Mouse (Mus musculus) midbrain, embryonic 14.5 days (tissue): ENCODE results near the gene Nthl1. TPM values are rescaled to one million over a fixed set of nuclear protein-coding genes. Genes with fewer than 3 reads are reported as not detected.

Experiments used
- ATAC-seq: fragments of 200-750 bp; cut with Nextera tagmentation; 2 replicates; pipeline ENCODE4 v1.8.0; 2017; ENCODE audit warnings: moderate number of reproducible peaks, moderate library complexity; ENCODE audit not compliant: low FRiP score, low TSS enrichment
- DNase-seq: peaks from one replicate; pipeline ENCODE4 v3.0.0-alpha.2; 2015
- H3K27ac ChIP-seq: fragments of 300-500 bp; sonication (generic); replicated peaks from 2 replicates; pipeline ENCODE4 v1.5.1; 2014; ENCODE audit warnings: mild to moderate bottlenecking, low read depth, low read length, moderate library complexity
- H3K27me3 ChIP-seq: fragments of 300-500 bp; sonication (generic); 2 replicates; pipeline ENCODE4 v1.6.1; 2014; ENCODE audit warnings: low read length, control low read depth, mixed read lengths; ENCODE audit not compliant: control insufficient read depth, insufficient read depth
- H3K36me3 ChIP-seq: fragments of 300-500 bp; sonication (generic); 2 replicates; pipeline ENCODE4 v1.6.1; 2014; ENCODE audit warnings: low read length, control low read depth; ENCODE audit not compliant: control insufficient read depth, insufficient read depth
- H3K4me1 ChIP-seq: fragments of 300-500 bp; sonication (generic); 2 replicates; pipeline ENCODE4 v1.6.1; 2014; ENCODE audit warnings: mild to moderate bottlenecking, antibody characterized with exemption, low read length, control low read depth; ENCODE audit not compliant: control insufficient read depth, insufficient read depth
- H3K4me2 ChIP-seq: fragments of 300-500 bp; sonication (generic); 2 replicates; pipeline ENCODE4 v1.6.1; 2014; ENCODE audit warnings: mild to moderate bottlenecking, low read length, moderate library complexity
- H3K4me3 ChIP-seq: fragments of 300-500 bp; sonication (generic); replicated peaks from 2 replicates; pipeline ENCODE4 v1.5.1; 2014; ENCODE audit warnings: low read depth, low read length
- H3K9ac ChIP-seq: fragments of 300-500 bp; sonication (generic); replicated peaks from 2 replicates; pipeline ENCODE4 v1.6.1; 2014; ENCODE audit warnings: mild to moderate bottlenecking, low read length, moderate library complexity
- H3K9me3 ChIP-seq: fragments of 300-500 bp; sonication (generic); 2 replicates; pipeline ENCODE4 v1.6.1; 2016; ENCODE audit warnings: low read length, control low read depth, mixed read lengths; ENCODE audit not compliant: control insufficient read depth
- WGBS: fragments of 180-500 bp; shearing (Covaris S2); extraction: QIAGEN DNeasy Blood & Tissue Kit; methylation state at CpG from one replicate; pipeline ENCODE4 v1.1.7; 2014; 5-methylcytosine and 5-hydroxymethylcytosine counted together
- polyA plus RNA-seq: library from polyadenylated mRNA; unstranded; fragments of >200 nt; fragmentation: Nextera tagmentation; extraction: Ambion mirVana; gene quantifications from 2 replicates; pipeline ENCODE4 v1.2.1, GENCODE M21; 2014

Gene Nthl1
- polyA plus RNA-seq, 1 experiment from 2014 or later = 8.9 TPM

- Histone ChIP-seq H3K9ac (no peak overlapping the region), H3K4me2 (no peak overlapping the region)
Measured at GRCm38 (mm10) chr17:24644030-24644715, 11.7 kb downstream of the Nthl1 start.

GRCm38 (mm10) chr17:24644875-24645721 lies 12.6 kb downstream of the Nthl1 start:
- Histone ChIP-seq H3K4me2 (no peak overlapping the region), H3K9me3 (no peaks in the 10 kb centered on the region), H3K27me3 (no peaks in the 10 kb centered on the region), H3K4me3 (no peak overlapping the region), H3K36me3 (no peaks in the 10 kb centered on the region), H3K9ac (no peak overlapping the region), H3K4me1 (peaks cover 4% of the 10 kb centered on the region; the same call in 1 of the 2 replicates), H3K27ac (peak overlapping the region; percentile 26; the same call in 1 of the 2 replicates)
- 84% methylated on average over 9 of the region's 9 CpGs for WGBS
- DNase-seq (no peak), ATAC-seq (no peak)

More at GRCm38 (mm10) chr17:24644030-24644715, 11.7 kb downstream of the Nthl1 start:
- 55% methylated on average over 7 of the region's 7 CpGs for WGBS
- Histone ChIP-seq H3K4me1 (no peaks in the 10 kb centered on the region), H3K27me3 (no peaks in the 10 kb centered on the region), H3K36me3 (no peaks in the 10 kb centered on the region; the same call in 1 of the 2 replicates), H3K9me3 (no peaks in the 10 kb centered on the region), H3K27ac (0 out of 2 replicates have a peak overlapping the region, but pooled peaks have one; percentile 26), H3K4me3 (no peak overlapping the region)
- ATAC-seq (no peak), DNase-seq (no peak)

GRCm38 (mm10) chr17:24645916-24646315 lies 13.4 kb downstream of the Nthl1 start:
- no peaks in the 10 kb centered on the region for H3K36me3 ChIP-seq
- DNase-seq = no peak

GRCm38 (mm10) chr17:24646381-24646780 lies 13.9 kb downstream of the Nthl1 start:
- Histone ChIP-seq H3K36me3 (no peaks in the 10 kb centered on the region), H3K27ac (no peak overlapping the region), H3K4me3 (no peak overlapping the region), H3K9me3 (no peaks in the 10 kb centered on the region), H3K27me3 (peaks cover 6% of the 10 kb centered on the region; the same call in 1 of the 2 replicates), H3K4me2 (no peak overlapping the region), H3K9ac (no peak overlapping the region), H3K4me1 (peaks cover 7% of the 10 kb centered on the region; the same call in 1 of the 2 replicates)
- ATAC-seq = no peak
- 88% methylated on average over 4 of the region's 4 CpGs for WGBS
- DNase-seq = no peak

More at GRCm38 (mm10) chr17:24645916-24646315, 13.4 kb downstream of the Nthl1 start:
- Histone ChIP-seq H3K4me2 (no peak overlapping the region), H3K27me3 (peaks cover 6% of the 10 kb centered on the region; the same call in 1 of the 2 replicates), H3K9ac (no peak overlapping the region), H3K4me1 (peaks cover 7% of the 10 kb centered on the region; the same call in 1 of the 2 replicates), H3K4me3 (no peak overlapping the region), H3K9me3 (no peaks in the 10 kb centered on the region), H3K27ac (no peak overlapping the region)
- no peak for ATAC-seq
- WGBS = 80% methylated on average over 3 of the region's 3 CpGs

GRCm38 (mm10) chr17:24647493-24647892 lies 15.0 kb downstream of the Nthl1 start:
- peaks cover 6% of the 10 kb centered on the region; the same call in 1 of the 2 replicates for H3K27me3 ChIP-seq
- 80% methylated on average over 11 of the region's 11 CpGs for WGBS
- H3K4me2 ChIP-seq = no peak overlapping the region
- ATAC-seq (no peak), DNase-seq (no peak)
- no peaks in the 10 kb centered on the region for H3K9me3 ChIP-seq
- H3K27ac ChIP-seq = no peak overlapping the region
- H3K4me3 ChIP-seq = no peak overlapping the region
- H3K9ac ChIP-seq = no peak overlapping the region; the same call in 1 of the 2 replicates
- H3K36me3 ChIP-seq = no peaks in the 10 kb centered on the region
- H3K4me1 ChIP-seq = peaks cover 7% of the 10 kb centered on the region; the same call in 1 of the 2 replicates

- Histone ChIP-seq H3K4me2 (peak overlapping the region; percentile 95), H3K4me3 (peak overlapping the region; percentile 67), H3K9ac (no peak overlapping the region; the same call in 1 of the 2 replicates), H3K4me1 (peaks cover 7% of the 10 kb centered on the region; the same call in 1 of the 2 replicates), H3K36me3 (no peaks in the 10 kb centered on the region), H3K9me3 (no peaks in the 10 kb centered on the region), H3K27ac (no peak overlapping the region), H3K27me3 (peaks cover 6% of the 10 kb centered on the region; the same call in 1 of the 2 replicates)
- DNase-seq (no peak), ATAC-seq (no peak)
- WGBS = 69% methylated on average over 10 of the region's 10 CpGs
Measured at GRCm38 (mm10) chr17:24648731-24649377, 16.4 kb downstream of the Nthl1 start.

GRCm38 (mm10) chr17:24649581-24650069 lies 17.1 kb downstream of the Nthl1 start:
- H3K4me1 ChIP-seq = peaks cover 7% of the 10 kb centered on the region; the same call in 1 of the 2 replicates
- H3K4me3 ChIP-seq = peak overlapping the region; percentile 67
- peak overlapping the region; percentile 37; the same call in 1 of the 2 replicates for H3K27ac ChIP-seq
- H3K36me3 ChIP-seq = no peaks in the 10 kb centered on the region
- H3K27me3 ChIP-seq = peaks cover 6% of the 10 kb centered on the region; the same call in 1 of the 2 replicates
- no peaks in the 10 kb centered on the region for H3K9me3 ChIP-seq
- peak overlapping the region; percentile 85 for H3K9ac ChIP-seq
- DNase-seq (peak; percentile 62), ATAC-seq (peak; percentile 62)
- H3K4me2 ChIP-seq = peak overlapping the region; percentile 95
- under 1% methylated on average over 35 of the region's 35 CpGs for WGBS
